In the genomic region with DNA sequence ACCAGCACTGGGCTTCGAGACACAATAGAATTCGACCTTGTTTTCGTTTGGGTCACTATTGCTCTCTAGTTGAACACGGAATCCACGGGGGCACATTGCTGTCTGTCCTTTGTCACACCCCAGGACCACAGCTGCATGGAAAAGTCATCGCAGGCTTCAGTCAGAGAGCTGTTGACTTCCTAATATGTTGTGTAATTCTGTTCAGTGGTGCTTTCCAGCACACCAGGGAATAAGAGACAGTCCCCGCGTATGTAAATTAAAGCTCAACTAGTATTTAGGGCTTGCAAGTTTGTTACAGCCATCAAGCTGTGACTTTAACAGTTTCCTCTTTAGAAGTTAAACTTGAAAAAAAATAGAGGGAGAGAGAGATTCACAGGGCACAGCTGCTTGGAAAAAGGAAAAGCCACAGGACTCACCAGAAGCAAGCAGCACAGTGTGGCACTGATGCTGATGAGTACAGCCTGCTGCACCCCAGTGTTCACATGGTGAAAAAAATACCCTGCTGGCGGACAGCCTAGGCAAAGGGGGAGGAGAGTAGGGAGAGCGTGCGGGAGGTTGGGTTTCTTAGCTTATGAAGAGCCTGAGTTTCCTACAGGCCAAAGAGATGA, we compare ENCODE assay signal across 8 mouse cellular contexts. TPM values are rescaled to one million over a fixed set of nuclear protein-coding genes. Genes with fewer than 3 reads are reported as not detected.
DNase-seq lines count a peak whose midpoint lies in the region; ATAC-seq and TF ChIP-seq lines count a peak whose summit lies in the region.

No protein-coding gene starts in this region.

- TF ChIP-seq POLR2A in thymus, adult 2 months (IDR thresholded peaks at IDR 0.05; ENCODE audit: control insufficient read depth, extremely low read depth, insufficient read depth, low read length, poor library complexity) = no peak

- no peak overlapping the region for H3K4me2 ChIP-seq in embryonic facial prominence, embryonic 11.5 days (ENCODE audit: low read depth, low read length)
- no peak overlapping the region for H3K4me2 ChIP-seq in forebrain, embryonic 15.5 days (replicated peaks)

- no peak overlapping the region for H3K9ac ChIP-seq in embryonic facial prominence, embryonic 11.5 days (replicated peaks; ENCODE audit: low read length)
- no peak overlapping the region for H3K9ac ChIP-seq in forebrain, embryonic 15.5 days (replicated peaks)

- H3K4me1 ChIP-seq in embryonic facial prominence, embryonic 11.5 days (ENCODE audit: control insufficient read depth, insufficient read depth, low read length) = no peaks in the 10 kb centered on the region
- H3K4me1 ChIP-seq in embryonic facial prominence, embryonic 10.5 days = peaks cover 9% of the 10 kb centered on the region; the same call in 1 of the 2 replicates
- peaks cover 11% of the 10 kb centered on the region; the same call in 1 of the 2 replicates for H3K4me1 ChIP-seq in forebrain, embryonic 15.5 days
- peaks cover 30% of the 10 kb centered on the region for H3K4me1 ChIP-seq in thymus, adult 2 months (replicated peaks; ENCODE audit: control insufficient read depth, insufficient read depth, low read length)

- peak; percentile 8 for DNase-seq in embryonic facial prominence, embryonic 11.5 days (ENCODE audit: low spot score)
- DNase-seq in embryonic facial prominence, embryonic 10.5 days (ENCODE audit: low spot score) = no peak
- DNase-seq in Muller cell, postnatal 12 days (ENCODE audit: inconsistent ontology term) = peak; percentile 58
- peak; percentile 75 for DNase-seq in heart, postnatal 4 days
- DNase-seq in left cerebral cortex, postnatal 10 days (ENCODE audit: extremely low spot score in 1 of 2, low spot score in 2 of 2) = peak; percentile 64 to 81
- DNase-seq in thymus, adult 2 months = peak; percentile 43

- 58% methylated on average over 11 of the region's 11 CpGs for WGBS in embryonic facial prominence, embryonic 11.5 days
- 54% methylated on average over 11 of the region's 11 CpGs for WGBS in embryonic facial prominence, embryonic 10.5 days
- WGBS in forebrain, embryonic 15.5 days = 40% methylated on average over 11 of the region's 11 CpGs
- 26% methylated on average over 11 of the region's 11 CpGs for WGBS in thymus, adult 2 months

- no peak overlapping the region for H3K4me3 ChIP-seq in embryonic facial prominence, embryonic 11.5 days (ENCODE audit: low read depth, low read length)
- H3K4me3 ChIP-seq in embryonic facial prominence, embryonic 10.5 days = no peak overlapping the region
- H3K4me3 ChIP-seq in forebrain, embryonic 15.5 days = no peak overlapping the region
- no peak overlapping the region for H3K4me3 ChIP-seq in thymus, adult 2 months (ENCODE audit: control insufficient read depth, insufficient read depth, low read length)

- H3K9me3 ChIP-seq in embryonic facial prominence, embryonic 11.5 days (replicated peaks; ENCODE audit: control insufficient read depth, low read length) = no peaks in the 10 kb centered on the region
- no peaks in the 10 kb centered on the region for H3K9me3 ChIP-seq in embryonic facial prominence, embryonic 10.5 days
- no peaks in the 10 kb centered on the region for H3K9me3 ChIP-seq in forebrain, embryonic 15.5 days

- no peak for TF ChIP-seq CTCF in thymus, adult 2 months (IDR thresholded peaks at IDR 0.05; ENCODE audit: borderline replicate concordance, control insufficient read depth, extremely low read depth, insufficient read depth, low read length, poor library complexity)

- ATAC-seq in embryonic facial prominence, embryonic 11.5 days (replicated peaks; ENCODE audit: insufficient number of reproducible peaks, low FRiP score, low TSS enrichment, low read depth) = no peak
- ATAC-seq in forebrain, embryonic 15.5 days (replicated peaks) = peak; percentile 74; the same call in 1 of the 2 replicates
- peak; percentile 26 for ATAC-seq in megakaryocyte, adult 5-6 weeks (ENCODE audit: poor library complexity, severe bottlenecking)

- H3K36me3 ChIP-seq in embryonic facial prominence, embryonic 11.5 days (replicated peaks; ENCODE audit: control insufficient read depth, insufficient read depth, low read depth, low read length) = no peaks in the 10 kb centered on the region
- H3K36me3 ChIP-seq in embryonic facial prominence, embryonic 10.5 days (replicated peaks) = no peaks in the 10 kb centered on the region
- no peaks in the 10 kb centered on the region for H3K36me3 ChIP-seq in forebrain, embryonic 15.5 days
- no peaks in the 10 kb centered on the region for H3K36me3 ChIP-seq in thymus, adult 2 months (ENCODE audit: control insufficient read depth, insufficient read depth, low read length)

- intact Hi-C loops in left cerebral cortex, postnatal 10 days (cut with DNase I) = loop anchor here (5.0 kb wide), 1 partner anchor 46 kb away; no protein-coding TSS in a partner anchor

- H3K27ac ChIP-seq in embryonic facial prominence, embryonic 11.5 days (replicated peaks; ENCODE audit: low read depth, low read length) = no peak overlapping the region
- no peak overlapping the region for H3K27ac ChIP-seq in embryonic facial prominence, embryonic 10.5 days (replicated peaks)
- H3K27ac ChIP-seq in forebrain, embryonic 15.5 days (replicated peaks) = no peak overlapping the region
- no peak overlapping the region for H3K27ac ChIP-seq in thymus, adult 2 months (ENCODE audit: control insufficient read depth, insufficient read depth, low read length)

- no peaks in the 10 kb centered on the region for H3K27me3 ChIP-seq in embryonic facial prominence, embryonic 11.5 days (ENCODE audit: control insufficient read depth, insufficient read depth, low read length)
- H3K27me3 ChIP-seq in embryonic facial prominence, embryonic 10.5 days (replicated peaks; ENCODE audit: low read depth, poor library complexity, severe bottlenecking) = no peaks in the 10 kb centered on the region
- H3K27me3 ChIP-seq in forebrain, embryonic 15.5 days = no peaks in the 10 kb centered on the region
- no peaks in the 10 kb centered on the region; the same call in 1 of the 2 replicates for H3K27me3 ChIP-seq in thymus, adult 2 months (ENCODE audit: control insufficient read depth, insufficient read depth, low read length)

RNA-seq across cellular contexts. Expression of gene Il12a, which starts 3.1 kb away (rescaled TPM):
- polyA plus RNA-seq in embryonic facial prominence, embryonic 11.5 days (2014; fragmentation: Nextera tagmentation; extraction: Ambion mirVana) = not detected in 2 replicates
- not detected in 2 replicates for polyA plus RNA-seq in embryonic facial prominence, embryonic 10.5 days (2016; fragmentation: Nextera tagmentation; extraction: Ambion mirVana)
- polyA plus RNA-seq in forebrain, embryonic 15.5 days (2015; fragmentation: Nextera tagmentation; extraction: Ambion mirVana) = 0.19 and 0.46 TPM in 2 replicates
- under 1 TPM in 1 of 2 experiments, not detected in 1; 0.20 TPM for total RNA-seq in heart, postnatal 4 days (2021)
- total RNA-seq in left cerebral cortex, postnatal 10 days (2021) = under 1 TPM; 0.93 to 0.94 TPM
- total RNA-seq in megakaryocyte, adult 5-6 weeks (2015) = 1.1 and 1.9 TPM in 2 replicates
- 3.1 and 7.6 TPM in 2 replicates for total RNA-seq in megakaryocyte, adult 5-6 weeks (2017)
- 2.8 and 3.2 TPM in 2 replicates for polyA plus RNA-seq in thymus, adult 2 months (2012; rRNA removed)
